Mouse (Mus musculus) MEL (cell line): ENCODE data around the gene Tmem267.

Experiments
- CTCF ChIP-seq, 3 experiments: IDR thresholded peaks in 2 of 3; conservative IDR thresholded peaks in 1 of 3; 2 replicates each; pipeline ENCODE4 v1.5.1; 2011 to 2012; ENCODE audit warnings: low read length in 3 of 3, low read depth in 2 of 3, mild to moderate bottlenecking in 2 of 3, improper control_type of control experiment in 1 of 3, inconsistent platforms in 1 of 3, mixed read lengths in 1 of 3, moderate library complexity in 1 of 3; ENCODE audit not compliant: control insufficient read depth in 1 of 3, insufficient read depth in 1 of 3, poor library complexity in 1 of 3, severe bottlenecking in 1 of 3
- GATA1 ChIP-seq: IDR thresholded peaks from 2 replicates; pipeline ENCODE4 v1.6.1; 2011; ENCODE audit warnings: low read depth, low read length, improper control_type of control experiment
- HCFC1 ChIP-seq: IDR thresholded peaks from 2 replicates; pipeline ENCODE4 v1.6.1; 2012; ENCODE audit warnings: low read depth, mild to moderate bottlenecking, inconsistent platforms, low read length, improper control_type of control experiment, moderate library complexity
- MAZ ChIP-seq: IDR thresholded peaks from 2 replicates; pipeline ENCODE4 v1.6.1; 2012; ENCODE audit warnings: low read depth, mild to moderate bottlenecking, inconsistent platforms, low read length, improper control_type of control experiment
- RAD21 ChIP-seq: IDR thresholded peaks from 2 replicates; pipeline ENCODE4 v1.6.1; 2011; ENCODE audit warnings: mild to moderate bottlenecking, low read depth, low read length, improper control_type of control experiment
- TCF12 ChIP-seq: IDR thresholded peaks from 2 replicates; pipeline ENCODE4 v1.6.1; 2014; ENCODE audit warnings: low read depth, mild to moderate bottlenecking, inconsistent platforms, low read length, improper control_type of control experiment, moderate library complexity

- TF ChIP-seq CTCF (IDR thresholded peaks at IDR 0.05 in 2 of 3, conservative IDR thresholded peaks at IDR 0.05 in 1 of 3; ENCODE audit: control insufficient read depth in 1 of 3, insufficient read depth in 1 of 3, low read depth in 2 of 3, low read length in 3 of 3, poor library complexity in 1 of 3, severe bottlenecking in 1 of 3) (no peak), TCF12 (no peak), MAZ (no peak), RAD21 (no peak), GATA1 (no peak), HCFC1 (no peak)
Measured at GRCm38 (mm10) chr13:119456342-119456741, 31.5 kb upstream of the Tmem267 start.
